Mouse (Mus musculus) midbrain, embryonic 12.5 days (tissue): ENCODE measurements around the gene Ankrd63. TPM values are rescaled to one million over a fixed set of nuclear protein-coding genes. Genes with fewer than 3 reads are reported as not detected.

Experiments used
- ATAC-seq: fragments of 200-750 bp; cut with Nextera tagmentation; 2 replicates; pipeline ENCODE4 v1.8.0; 2017; ENCODE audit warnings: low read depth, moderate TSS enrichment, moderate library complexity; ENCODE audit not compliant: low FRiP score
- H3K27ac ChIP-seq: fragments of 300-500 bp; sonication (generic); replicated peaks from 2 replicates; pipeline ENCODE4 v1.5.1; 2016; ENCODE audit warnings: mild to moderate bottlenecking
- H3K27me3 ChIP-seq: fragments of 300-500 bp; sonication (generic); 2 replicates; pipeline ENCODE4 v1.6.1; 2016; ENCODE audit warnings: mild to moderate bottlenecking
- H3K36me3 ChIP-seq: fragments of 300-500 bp; sonication (generic); 2 replicates; pipeline ENCODE4 v1.6.1; 2016
- H3K4me1 ChIP-seq: fragments of 300-500 bp; sonication (generic); 2 replicates; pipeline ENCODE4 v1.6.1; 2016
- H3K4me2 ChIP-seq: fragments of 300-500 bp; sonication (generic); replicated peaks from 2 replicates; pipeline ENCODE4 v1.6.1; 2016; ENCODE audit warnings: mild to moderate bottlenecking, moderate library complexity
- H3K4me3 ChIP-seq: fragments of 300-500 bp; sonication (generic); 2 replicates; pipeline ENCODE4 v1.5.1; 2016; ENCODE audit warnings: mild to moderate bottlenecking
- H3K9ac ChIP-seq: fragments of 300-500 bp; sonication (generic); replicated peaks from 2 replicates; pipeline ENCODE4 v1.6.1; 2016; ENCODE audit warnings: mild to moderate bottlenecking, moderate library complexity
- H3K9me3 ChIP-seq: fragments of 300-500 bp; sonication (generic); 2 replicates; pipeline ENCODE4 v1.6.1; 2016; ENCODE audit warnings: mild to moderate bottlenecking
- WGBS: fragments of 180-500 bp; shearing (Covaris S2); methylation state at CpG from one replicate; pipeline ENCODE4 v1.1.7; 2016; 5-methylcytosine and 5-hydroxymethylcytosine counted together
- polyA plus RNA-seq: library from polyadenylated mRNA; unstranded; fragments of >200 nt; fragmentation: Nextera tagmentation; extraction: Ambion mirVana; gene quantifications from 2 replicates; pipeline ENCODE4 v1.2.1, GENCODE M21; 2016

Gene Ankrd63
- polyA plus RNA-seq, 1 experiment from 2014 or later = not detected

DNA sequence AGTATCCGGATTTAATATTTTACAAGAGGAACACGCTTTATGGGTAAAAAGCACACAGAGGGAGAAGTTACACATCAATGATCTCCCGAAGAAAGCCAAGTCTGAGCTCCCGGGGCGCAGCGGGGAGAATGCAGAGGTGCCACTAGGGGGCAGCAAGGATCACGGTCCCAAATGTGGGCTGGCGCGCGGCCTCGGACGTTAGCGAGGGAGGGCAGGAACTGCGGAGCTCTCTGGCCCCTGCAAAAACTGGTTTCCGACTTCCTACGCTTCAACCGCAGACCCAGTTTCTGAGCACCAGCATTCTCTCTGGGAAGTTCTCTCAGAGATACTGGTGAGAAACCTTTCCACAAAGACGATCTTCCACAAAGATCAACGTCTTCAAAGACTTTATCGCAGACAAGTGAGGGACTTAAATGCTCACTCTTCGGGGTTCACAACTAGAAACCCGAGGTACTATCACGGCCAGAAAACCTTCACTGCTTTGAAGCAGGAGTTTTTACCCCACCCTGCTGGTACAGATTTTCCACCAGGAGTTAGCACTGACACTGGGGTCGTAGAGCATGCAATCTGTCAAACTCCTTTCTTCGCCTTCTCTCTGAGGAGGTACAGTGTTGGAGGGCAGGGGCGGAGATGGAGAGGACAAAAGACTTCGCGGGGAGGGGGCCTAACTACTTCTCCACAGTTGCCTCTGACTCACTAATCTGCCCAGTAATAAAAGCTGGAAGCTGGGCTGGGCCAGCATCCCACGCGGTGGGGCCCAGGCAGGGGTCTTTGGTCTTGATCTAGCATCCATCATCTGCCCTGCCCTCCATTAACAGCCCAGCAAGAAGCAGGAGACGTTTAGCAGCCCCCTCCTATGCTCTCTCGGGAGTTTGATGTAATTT is 3.3 kb downstream of the Ankrd63 start:
- WGBS = under 1% methylated on average over 32 of the region's 32 CpGs
- peak overlapping the region; percentile 27 for H3K4me3 ChIP-seq
- peak; percentile 25; the same call in 1 of the 2 replicates for ATAC-seq
- H3K4me2 ChIP-seq = peak overlapping the region; percentile 46
- peaks cover 96% of the 10 kb centered on the region for H3K27me3 ChIP-seq
- no peaks in the 10 kb centered on the region for H3K9me3 ChIP-seq
- no peaks in the 10 kb centered on the region for H3K36me3 ChIP-seq
- H3K9ac ChIP-seq = no peak overlapping the region
- no peak overlapping the region for H3K27ac ChIP-seq
- peaks cover 38% of the 10 kb centered on the region for H3K4me1 ChIP-seq

DNA sequence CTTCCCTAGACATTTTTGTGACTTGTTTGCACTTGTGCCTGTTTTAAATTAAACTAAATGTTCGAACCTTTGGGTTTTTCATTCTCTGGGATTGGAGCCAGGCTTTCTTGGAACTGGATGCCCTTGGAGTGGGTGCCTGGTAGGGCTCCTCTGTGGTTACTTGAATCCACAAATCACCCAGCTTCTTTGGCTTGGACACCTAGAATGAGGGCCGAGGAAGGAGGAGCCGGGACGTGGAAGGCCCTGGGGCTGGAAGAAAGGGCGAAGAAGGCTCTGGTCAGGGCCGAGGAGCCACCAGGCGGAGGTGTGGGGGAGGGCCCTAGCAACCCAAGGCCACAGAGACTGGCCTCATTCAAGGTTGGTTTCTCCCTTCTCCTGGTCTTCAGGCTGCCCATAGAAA is 5.8 kb downstream of the Ankrd63 start:
- 49% methylated on average over 7 of the region's 7 CpGs for WGBS

DNA sequence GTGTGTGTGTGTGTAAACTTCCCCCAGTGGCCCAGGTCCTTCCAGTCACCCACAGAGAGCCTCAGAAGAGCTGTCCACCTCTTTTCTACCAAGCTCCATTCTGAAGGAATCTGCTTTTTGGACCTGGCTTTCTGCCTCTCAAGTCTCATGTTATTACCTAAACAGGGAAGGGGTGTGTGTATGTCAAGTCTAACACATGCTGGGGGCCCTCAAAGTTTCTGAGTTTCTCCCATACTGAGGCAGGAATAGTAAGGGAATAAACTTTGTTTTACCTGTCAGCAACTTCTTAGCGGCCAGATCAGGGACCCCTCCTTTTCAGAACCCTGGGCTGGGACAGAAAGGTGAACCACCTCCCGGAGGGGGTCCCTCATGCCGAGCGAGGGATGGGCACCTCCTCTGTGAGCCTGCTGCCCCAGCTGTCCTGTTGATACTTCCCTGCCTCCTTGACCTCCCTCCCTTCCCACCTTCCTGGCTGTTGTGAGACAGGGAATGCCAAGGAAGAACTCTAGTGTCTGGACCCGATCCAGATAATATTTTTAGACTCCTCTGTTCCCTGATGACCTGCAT is 6.4 kb downstream of the Ankrd63 start:
- Histone ChIP-seq H3K4me1 (peaks cover 17% of the 10 kb centered on the region), H3K36me3 (no peaks in the 10 kb centered on the region), H3K27ac (no peak overlapping the region), H3K27me3 (peaks cover 94% of the 10 kb centered on the region), H3K4me2 (no peak overlapping the region), H3K9me3 (no peaks in the 10 kb centered on the region), H3K9ac (no peak overlapping the region), H3K4me3 (no peak overlapping the region)
- 50% methylated on average over 5 of the region's 5 CpGs for WGBS
- no peak for ATAC-seq

More for the DNA sequence above, 5.8 kb downstream of the Ankrd63 start:
- Histone ChIP-seq H3K36me3 (no peaks in the 10 kb centered on the region), H3K4me3 (no peak overlapping the region), H3K9ac (no peak overlapping the region), H3K27ac (no peak overlapping the region), H3K4me2 (no peak overlapping the region), H3K4me1 (peaks cover 22% of the 10 kb centered on the region), H3K9me3 (no peaks in the 10 kb centered on the region), H3K27me3 (peaks cover 95% of the 10 kb centered on the region)
- ATAC-seq = no peak

DNA sequence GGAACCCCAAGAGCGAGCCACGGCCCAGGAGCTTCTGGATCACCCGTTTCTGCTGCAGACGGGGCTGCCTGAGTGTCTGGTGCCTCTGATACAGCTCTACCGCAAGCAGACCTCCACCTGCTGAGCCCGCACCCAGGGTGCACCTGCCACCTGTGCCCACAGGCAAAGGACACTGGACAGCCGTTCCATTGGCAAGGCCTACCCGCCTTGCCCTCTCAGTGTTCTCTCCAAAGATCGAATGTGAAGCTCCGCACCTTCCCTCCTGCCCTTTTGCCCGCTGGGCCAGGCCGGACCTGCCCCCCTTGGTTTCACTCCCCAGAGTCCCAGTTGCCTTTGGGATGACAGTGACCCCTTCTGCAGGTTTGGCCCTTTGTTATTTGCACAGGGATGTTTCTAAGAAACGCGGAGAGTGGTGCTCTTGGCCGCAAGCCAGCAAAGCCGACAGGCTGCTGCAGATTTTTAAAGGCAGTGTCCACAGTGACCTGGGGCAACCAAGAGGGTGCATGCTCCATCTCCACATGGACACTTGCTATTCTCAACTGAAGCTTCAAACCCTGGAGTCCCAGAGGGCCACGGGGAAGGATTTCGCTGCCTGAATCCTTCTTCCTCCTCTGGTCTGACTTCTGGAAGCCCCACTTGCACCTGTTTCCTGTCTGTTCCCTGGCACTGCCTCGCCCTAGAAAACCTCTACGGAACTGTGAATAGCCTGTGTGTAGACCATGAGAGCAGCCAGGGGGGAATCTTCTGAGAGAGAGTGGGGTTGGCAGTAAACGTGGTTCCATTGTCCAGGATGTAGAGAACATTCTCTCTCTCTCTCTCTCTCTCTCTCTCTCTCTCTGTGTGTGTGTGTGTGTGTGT is 7.1 kb downstream of the Ankrd63 start:
- Histone ChIP-seq H3K9me3 (no peaks in the 10 kb centered on the region), H3K27me3 (peaks cover 90% of the 10 kb centered on the region), H3K4me1 (peaks cover 12% of the 10 kb centered on the region), H3K4me3 (no peak overlapping the region), H3K9ac (no peak overlapping the region), H3K4me2 (no peak overlapping the region), H3K27ac (no peak overlapping the region), H3K36me3 (no peaks in the 10 kb centered on the region)
- ATAC-seq = no peak
- WGBS = 56% methylated on average over 21 of the region's 21 CpGs

DNA sequence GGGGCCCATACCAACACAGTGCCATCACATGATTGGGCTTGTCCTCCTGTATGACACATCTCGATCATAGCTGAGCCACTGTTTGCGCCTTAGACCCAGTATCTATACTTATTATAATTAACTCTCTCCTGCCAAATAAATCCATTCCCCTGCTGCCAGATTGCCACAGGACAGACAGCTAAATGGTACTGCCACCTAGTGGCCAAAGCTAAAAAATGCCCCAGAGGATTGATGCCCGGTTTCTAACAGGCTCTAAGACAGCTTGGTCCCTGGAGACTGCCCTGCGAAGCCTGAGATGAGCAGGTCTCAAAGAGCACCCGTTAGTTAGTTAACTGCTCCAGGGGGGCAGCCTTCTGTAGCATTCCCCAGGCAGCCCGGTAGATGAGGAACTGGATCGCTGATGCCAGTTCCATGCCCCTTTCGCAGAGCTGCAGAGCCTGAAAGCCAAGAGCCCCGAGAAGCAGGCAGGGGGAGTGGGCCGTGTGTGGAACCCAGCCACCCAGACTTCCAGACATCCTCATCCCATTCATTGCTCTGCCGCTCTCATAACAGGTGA is 8.0 kb downstream of the Ankrd63 start:
- Histone ChIP-seq H3K9ac (no peak overlapping the region), H3K9me3 (no peaks in the 10 kb centered on the region), H3K4me1 (peaks cover 6% of the 10 kb centered on the region), H3K36me3 (no peaks in the 10 kb centered on the region), H3K4me3 (no peak overlapping the region), H3K4me2 (no peak overlapping the region), H3K27me3 (peaks cover 81% of the 10 kb centered on the region), H3K27ac (no peak overlapping the region)
- ATAC-seq = no peak
- 27% methylated on average over 11 of the region's 11 CpGs for WGBS

DNA sequence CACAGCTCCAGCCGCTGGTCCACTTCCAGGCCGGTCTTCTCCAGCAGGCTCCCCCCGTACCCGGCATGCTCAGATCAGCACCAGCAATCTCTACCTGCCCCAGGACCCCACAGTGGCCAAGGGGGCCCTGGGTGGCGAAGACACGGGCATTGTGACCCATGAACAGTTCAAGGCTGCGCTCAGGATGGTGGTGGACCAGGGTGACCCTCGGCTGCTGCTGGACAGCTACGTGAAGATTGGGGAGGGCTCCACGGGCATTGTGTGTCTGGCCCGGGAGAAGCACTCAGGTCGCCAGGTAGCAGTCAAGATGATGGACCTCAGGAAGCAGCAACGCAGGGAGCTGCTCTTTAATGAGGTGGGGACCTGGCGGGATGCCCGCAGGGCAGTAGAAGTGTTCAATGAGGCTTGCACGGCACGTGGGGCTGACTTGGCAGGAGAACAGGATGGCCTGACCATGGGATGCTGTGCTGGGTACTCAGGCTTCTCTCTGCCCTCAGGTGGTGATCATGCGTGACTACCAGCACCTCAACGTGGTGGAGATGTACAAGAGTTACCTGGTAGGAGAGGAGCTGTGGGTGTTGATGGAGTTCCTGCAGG is 10.3 kb downstream of the Ankrd63 start:
- Histone ChIP-seq H3K4me3 (no peak overlapping the region), H3K27ac (no peak overlapping the region), H3K9ac (no peak overlapping the region), H3K4me1 (no peaks in the 10 kb centered on the region), H3K36me3 (no peaks in the 10 kb centered on the region), H3K9me3 (no peaks in the 10 kb centered on the region), H3K4me2 (no peak overlapping the region), H3K27me3 (peaks cover 60% of the 10 kb centered on the region)
- ATAC-seq = no peak
- 87% methylated on average over 19 of the region's 19 CpGs for WGBS

DNA sequence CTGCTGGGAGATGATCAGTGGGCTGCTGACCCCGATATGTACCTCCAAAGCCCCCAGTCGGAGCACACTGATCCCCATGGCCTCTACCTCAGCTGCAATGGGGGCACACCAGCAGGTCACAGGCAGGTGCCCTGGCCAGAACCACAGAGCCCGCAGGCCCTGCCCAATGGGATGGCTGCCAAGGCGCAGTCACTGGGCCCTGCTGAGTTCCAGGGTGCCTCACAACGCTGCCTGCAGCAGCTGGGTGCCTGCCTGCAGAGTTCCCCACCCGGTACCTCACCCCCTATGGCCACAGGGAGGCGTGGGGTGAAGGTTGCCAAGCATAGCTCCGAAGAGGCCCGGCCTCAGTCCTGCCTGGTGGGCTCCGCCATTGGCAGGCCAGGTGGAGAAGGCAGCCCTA is 13.9 kb downstream of the Ankrd63 start:
- no peak overlapping the region for H3K9ac ChIP-seq
- no peak overlapping the region for H3K4me3 ChIP-seq
- H3K36me3 ChIP-seq = no peaks in the 10 kb centered on the region
- peaks cover 30% of the 10 kb centered on the region for H3K27me3 ChIP-seq
- no peak overlapping the region for H3K27ac ChIP-seq
- H3K4me2 ChIP-seq = no peak overlapping the region
- ATAC-seq = no peak
- 79% methylated on average over 10 of the region's 10 CpGs for WGBS
- no peaks in the 10 kb centered on the region for H3K9me3 ChIP-seq
- H3K4me1 ChIP-seq = no peaks in the 10 kb centered on the region

DNA sequence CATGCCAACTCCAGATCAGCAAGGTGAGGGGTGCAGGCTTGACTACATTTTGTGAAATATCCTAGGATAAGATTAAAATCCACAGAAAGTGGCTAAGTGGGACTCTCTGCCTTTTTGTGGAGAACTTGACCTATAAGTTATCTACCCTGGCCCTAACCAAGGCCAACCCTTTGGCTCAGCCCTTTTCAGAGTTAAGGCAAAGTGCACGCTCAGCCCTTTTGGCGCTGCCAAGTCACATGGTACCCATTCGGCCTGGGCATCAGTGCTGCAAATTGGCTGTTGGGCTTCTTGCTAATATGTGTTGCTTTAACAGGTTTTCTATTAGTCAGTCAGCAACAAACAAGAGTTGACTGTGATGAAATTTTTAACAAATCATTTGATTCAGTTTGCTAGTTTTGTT is 16.0 kb downstream of the Ankrd63 start:
- H3K4me3 ChIP-seq = no peak overlapping the region
- 0 out of 2 replicates have a peak, but pooled peaks cover 11% of the 10 kb centered on the region for H3K27me3 ChIP-seq
- H3K9ac ChIP-seq = no peak overlapping the region
- H3K4me1 ChIP-seq = no peaks in the 10 kb centered on the region
- no peaks in the 10 kb centered on the region for H3K9me3 ChIP-seq
- H3K27ac ChIP-seq = no peak overlapping the region
- H3K4me2 ChIP-seq = no peak overlapping the region
- no peak for ATAC-seq
- WGBS = 93% methylated on average over 3 of the region's 3 CpGs
- H3K36me3 ChIP-seq = no peaks in the 10 kb centered on the region

DNA sequence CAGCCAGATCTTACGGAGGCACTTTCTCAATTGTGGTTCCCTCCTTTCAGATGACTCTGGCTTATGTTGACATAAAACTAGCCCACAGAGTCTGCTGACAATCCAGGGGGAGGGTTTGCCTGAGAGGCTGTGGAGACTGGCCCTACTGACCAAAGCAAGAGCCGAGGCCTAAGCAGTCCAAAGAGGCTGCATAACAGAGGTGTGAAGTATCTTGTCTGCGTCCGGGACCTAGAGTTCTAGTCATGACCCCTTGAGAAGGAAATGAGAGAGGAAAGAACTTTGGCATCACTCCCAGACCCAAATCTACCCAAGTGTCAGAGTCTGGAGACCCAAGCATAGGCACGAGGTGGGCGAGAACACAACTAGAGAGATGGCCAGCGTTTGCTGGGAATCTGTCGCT is 17.1 kb downstream of the Ankrd63 start:
- WGBS = 80% methylated on average over 8 of the region's 8 CpGs
- no peak overlapping the region for H3K27ac ChIP-seq
- H3K4me2 ChIP-seq = no peak overlapping the region
- H3K9me3 ChIP-seq = no peaks in the 10 kb centered on the region
- no peaks in the 10 kb centered on the region for H3K4me1 ChIP-seq
- no peak overlapping the region for H3K4me3 ChIP-seq
- no peak for ATAC-seq
- 0 out of 2 replicates have a peak, but pooled peaks cover 4% of the 10 kb centered on the region for H3K27me3 ChIP-seq
- no peaks in the 10 kb centered on the region for H3K36me3 ChIP-seq
- no peak overlapping the region for H3K9ac ChIP-seq

DNA sequence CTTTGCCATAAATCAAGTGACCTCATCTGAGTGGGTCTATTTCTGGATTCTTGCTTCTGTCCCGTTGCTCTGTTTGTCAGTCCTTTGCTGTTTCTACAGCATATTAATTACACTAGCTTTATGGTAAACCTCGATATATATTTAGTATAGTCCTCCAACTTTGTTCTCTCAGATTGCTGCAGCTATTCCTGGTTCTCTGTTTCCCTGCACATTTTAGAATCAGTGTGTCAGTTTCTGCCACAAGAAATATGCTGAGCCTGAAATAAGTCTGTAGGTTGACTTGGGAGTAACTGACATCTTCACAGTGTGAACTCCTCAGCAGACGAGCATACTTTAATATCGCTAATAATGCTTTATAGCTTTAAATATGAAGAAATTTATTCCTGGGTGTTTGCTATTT is 18.7 kb downstream of the Ankrd63 start:
- Histone ChIP-seq H3K4me1 (no peaks in the 10 kb centered on the region), H3K9me3 (no peaks in the 10 kb centered on the region), H3K9ac (no peak overlapping the region), H3K4me3 (no peak overlapping the region), H3K27me3 (peaks cover 13% of the 10 kb centered on the region; the same call in 1 of the 2 replicates), H3K27ac (no peak overlapping the region), H3K4me2 (no peak overlapping the region), H3K36me3 (no peaks in the 10 kb centered on the region)
- no peak for ATAC-seq
- WGBS = 92% methylated on average over 4 of the region's 4 CpGs

DNA sequence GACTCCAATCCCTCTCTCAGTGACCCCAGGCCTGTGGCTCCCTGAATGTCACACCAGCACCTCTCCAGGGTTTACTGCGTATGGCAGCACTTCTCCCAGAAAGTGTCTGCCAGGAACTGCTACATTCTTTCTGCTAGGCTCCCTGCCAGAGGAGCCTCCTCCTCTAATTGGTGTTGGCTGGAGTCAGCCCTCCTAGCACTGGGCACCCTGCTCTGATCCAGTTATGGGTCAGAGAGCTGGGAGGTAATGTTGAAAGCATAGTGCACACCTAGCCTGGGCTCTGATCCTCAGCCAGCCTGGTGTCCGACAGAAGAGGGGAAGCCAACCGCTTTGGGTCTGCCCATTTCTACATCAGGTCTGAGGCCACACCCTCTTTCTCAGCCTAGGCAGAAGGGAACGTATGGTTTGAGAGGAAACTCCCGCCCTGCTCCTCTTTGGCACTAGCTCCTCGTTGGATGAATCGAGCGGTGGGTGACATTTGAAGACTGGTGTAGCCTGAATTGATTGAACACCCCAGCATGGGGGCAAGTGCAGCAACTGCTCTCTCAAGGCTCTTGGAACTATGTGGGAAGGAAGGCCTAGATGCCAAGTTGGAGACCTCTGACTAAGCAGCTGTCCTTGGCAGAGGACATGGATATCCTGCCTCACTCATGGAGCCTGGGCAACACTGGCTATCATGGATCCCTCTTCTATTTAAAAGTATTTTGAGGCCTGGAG is 21.1 kb downstream of the Ankrd63 start:
- ATAC-seq = no peak
- WGBS = 55% methylated on average over 8 of the region's 8 CpGs
- H3K27ac ChIP-seq = no peak overlapping the region
- no peak overlapping the region for H3K4me2 ChIP-seq
- H3K4me3 ChIP-seq = no peak overlapping the region
- no peaks in the 10 kb centered on the region for H3K9me3 ChIP-seq
- no peaks in the 10 kb centered on the region for H3K36me3 ChIP-seq
- H3K9ac ChIP-seq = no peak overlapping the region
- peaks cover 2% of the 10 kb centered on the region; the same call in 1 of the 2 replicates for H3K4me1 ChIP-seq
- peaks cover 37% of the 10 kb centered on the region for H3K27me3 ChIP-seq
